ENCODE assay signal across 32 mouse cellular contexts in the genomic region with DNA sequence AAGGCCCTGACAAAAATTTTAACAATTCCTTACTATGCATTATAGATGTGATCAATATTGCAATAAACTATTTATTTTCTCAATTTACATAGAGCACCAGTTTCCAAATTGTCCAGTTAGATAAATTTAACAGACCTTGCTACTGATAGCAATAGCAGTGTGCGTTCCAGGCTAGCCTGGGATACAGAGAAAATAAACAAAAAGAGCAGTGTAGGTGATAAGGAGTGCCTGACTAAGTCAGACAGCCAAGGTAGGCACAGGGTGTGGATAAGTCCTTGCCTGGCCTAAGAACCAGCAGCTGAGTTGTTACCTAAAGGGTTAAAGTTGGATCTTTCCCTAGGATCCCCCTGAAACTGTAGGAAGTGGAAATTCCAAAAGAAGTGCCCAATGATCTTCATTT. TPM values are rescaled to one million over a fixed set of nuclear protein-coding genes. Genes with fewer than 3 reads are reported as not detected.
"Had no signal": no experiment of that assay in that cellular context is flagged by ENCODE, and none has a peak within 500 bp of the region (broad histone marks: within the 10 kb centered on the region; RNA-seq: fewer than 3 reads in every experiment).

No protein-coding gene starts in this region.

- H3K4me1 ChIP-seq: embryonic facial prominence, embryonic 10.5 days; embryonic facial prominence, embryonic 12.5 days; embryonic facial prominence, embryonic 13.5 days; embryonic facial prominence, embryonic 15.5 days; forebrain, embryonic 10.5 days; forebrain, embryonic 12.5 days; forebrain, embryonic 13.5 days; forebrain, embryonic 15.5 days had no signal

- H3K4me3 ChIP-seq: embryonic facial prominence, embryonic 10.5 days; embryonic facial prominence, embryonic 12.5 days; embryonic facial prominence, embryonic 13.5 days; embryonic facial prominence, embryonic 15.5 days; erythroblast, embryonic 14.5 days; forebrain, embryonic 10.5 days; forebrain, embryonic 12.5 days; forebrain, embryonic 13.5 days; forebrain, embryonic 15.5 days; gastrocnemius, adult 2 months; heart, adult 2 months had no signal

- H3K27ac ChIP-seq: embryonic facial prominence, embryonic 10.5 days; embryonic facial prominence, embryonic 12.5 days; embryonic facial prominence, embryonic 13.5 days; embryonic facial prominence, embryonic 15.5 days; forebrain, embryonic 10.5 days; forebrain, embryonic 12.5 days; forebrain, embryonic 13.5 days; forebrain, embryonic 15.5 days; gastrocnemius, adult 2 months; heart, adult 2 months had no signal

- H3K36me3 ChIP-seq: embryonic facial prominence, embryonic 10.5 days; embryonic facial prominence, embryonic 12.5 days; embryonic facial prominence, embryonic 13.5 days; embryonic facial prominence, embryonic 15.5 days; forebrain, embryonic 10.5 days; forebrain, embryonic 12.5 days; forebrain, embryonic 15.5 days had no signal

- H3K9me3 ChIP-seq: embryonic facial prominence, embryonic 10.5 days; embryonic facial prominence, embryonic 12.5 days; embryonic facial prominence, embryonic 13.5 days; embryonic facial prominence, embryonic 15.5 days; forebrain, embryonic 10.5 days; forebrain, embryonic 12.5 days; forebrain, embryonic 13.5 days; forebrain, embryonic 15.5 days had no signal

- H3K27me3 ChIP-seq: embryonic facial prominence, embryonic 12.5 days; embryonic facial prominence, embryonic 13.5 days; embryonic facial prominence, embryonic 15.5 days; forebrain, embryonic 12.5 days; forebrain, embryonic 13.5 days; forebrain, embryonic 15.5 days had no signal

- ATAC-seq: forebrain, embryonic 13.5 days; forebrain, embryonic 14.5 days; forebrain, embryonic 15.5 days; forebrain, embryonic 16.5 days; forebrain, postnatal 0 days had no signal

- H3K9ac ChIP-seq: embryonic facial prominence, embryonic 12.5 days; embryonic facial prominence, embryonic 13.5 days; embryonic facial prominence, embryonic 15.5 days; forebrain, embryonic 12.5 days; forebrain, embryonic 13.5 days; forebrain, embryonic 15.5 days; forebrain, postnatal 0 days had no signal

- H3K4me2 ChIP-seq: embryonic facial prominence, embryonic 12.5 days; embryonic facial prominence, embryonic 13.5 days; embryonic facial prominence, embryonic 15.5 days; forebrain, embryonic 12.5 days; forebrain, embryonic 13.5 days; forebrain, embryonic 15.5 days had no signal

- DNase-seq: cerebellum, adult 2 months; cerebellum, adult 8-10 months; cerebellum, adult 9-10 months; cerebellum, adult 9-11 months; cerebellum, postnatal 10 days; cerebellum, postnatal 14 days; cerebellum, postnatal 25 days; cerebellum, postnatal 36 days; embryo, embryonic 11 days; forebrain, postnatal 0 days; gastrocnemius, adult 2 months; gastrocnemius, postnatal 10 days; gastrocnemius, postnatal 14 days; gastrocnemius, postnatal 25 days; gastrocnemius, postnatal 36 days; heart, adult 11 months; heart, adult 18-20 months; heart, adult 2 months had no signal

RNA-seq across cellular contexts. Expression of a gene that starts 42.7 kb away (rescaled TPM):
- polyA plus RNA-seq: cerebellum, adult 2 months; cortical plate, adult 2 months; embryonic facial prominence, embryonic 10.5 days; embryonic facial prominence, embryonic 11.5 days; embryonic facial prominence, embryonic 12.5 days; forebrain, embryonic 10.5 days; forebrain, embryonic 11.5 days; forebrain, embryonic 12.5 days; forebrain, embryonic 13.5 days; forebrain, embryonic 14.5 days; forebrain, embryonic 15.5 days; forebrain, postnatal 0 days; heart, adult 2 months had no signal
